Mouse (Mus musculus): Measurements from ENCODE around the gene Fam53b.

Gene Fam53b

DNA sequence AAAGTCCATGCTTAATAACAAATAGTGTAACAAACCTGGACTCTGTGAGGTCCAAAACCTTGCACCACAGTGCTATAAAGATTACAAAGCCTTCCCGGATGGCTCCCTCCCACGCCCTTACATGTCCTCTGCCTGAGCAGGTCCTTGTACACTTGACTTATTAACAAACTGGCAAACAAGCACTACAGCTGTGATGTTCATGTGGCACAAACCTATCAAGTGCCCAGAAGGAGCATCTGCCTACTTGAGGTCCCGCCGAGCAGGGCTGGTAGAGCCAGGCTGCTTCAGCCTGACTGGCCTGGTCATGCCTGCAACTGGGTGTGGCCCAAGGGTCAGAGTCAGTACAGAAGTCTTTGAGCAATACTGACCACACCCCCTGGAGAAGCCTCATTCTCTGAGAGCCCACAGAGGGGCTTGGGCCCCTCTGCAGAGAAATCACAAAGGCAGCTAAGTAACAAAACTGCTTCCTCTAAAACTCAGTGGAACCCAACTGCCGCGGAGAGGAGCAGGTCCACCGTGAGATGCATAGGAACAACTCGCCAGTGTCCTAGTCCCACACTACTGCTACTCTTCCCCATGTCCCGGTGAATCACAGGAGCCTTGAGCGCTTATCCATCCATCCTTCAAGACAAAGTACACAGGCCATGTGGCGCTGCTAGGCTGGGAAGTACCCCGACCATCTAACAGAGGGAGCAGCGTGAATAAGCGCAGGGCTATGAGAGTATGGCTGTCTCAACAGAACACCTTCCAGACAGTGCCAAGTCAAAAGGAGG is 23.1 kb downstream of the Fam53b start:
- in situ Hi-C loops (cut with MboI; ENCODE audit: low sequenced_read_pairs): no loop called here

DNA sequence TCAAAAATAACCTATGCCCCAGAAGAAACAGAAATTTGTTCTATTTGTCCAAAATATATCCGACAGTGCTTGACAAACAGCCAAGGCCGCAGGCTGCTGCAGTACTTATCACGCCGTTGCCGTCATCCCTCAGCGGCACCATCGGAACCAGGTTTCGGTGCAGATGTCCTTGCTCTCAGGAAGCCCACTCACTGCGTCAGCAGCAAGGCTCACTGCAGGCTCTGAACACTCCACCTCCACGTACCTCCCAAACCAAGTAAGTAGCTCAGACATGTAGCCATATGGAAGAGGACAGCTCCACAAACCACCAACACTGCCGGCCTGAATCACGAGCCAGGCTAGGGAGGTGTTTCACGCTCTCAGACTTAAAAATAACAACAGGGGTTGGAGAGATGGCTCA is 24.9 kb downstream of the Fam53b start:
- in situ Hi-C loops (cut with MboI; ENCODE audit: low sequenced_read_pairs): no loop called here

DNA sequence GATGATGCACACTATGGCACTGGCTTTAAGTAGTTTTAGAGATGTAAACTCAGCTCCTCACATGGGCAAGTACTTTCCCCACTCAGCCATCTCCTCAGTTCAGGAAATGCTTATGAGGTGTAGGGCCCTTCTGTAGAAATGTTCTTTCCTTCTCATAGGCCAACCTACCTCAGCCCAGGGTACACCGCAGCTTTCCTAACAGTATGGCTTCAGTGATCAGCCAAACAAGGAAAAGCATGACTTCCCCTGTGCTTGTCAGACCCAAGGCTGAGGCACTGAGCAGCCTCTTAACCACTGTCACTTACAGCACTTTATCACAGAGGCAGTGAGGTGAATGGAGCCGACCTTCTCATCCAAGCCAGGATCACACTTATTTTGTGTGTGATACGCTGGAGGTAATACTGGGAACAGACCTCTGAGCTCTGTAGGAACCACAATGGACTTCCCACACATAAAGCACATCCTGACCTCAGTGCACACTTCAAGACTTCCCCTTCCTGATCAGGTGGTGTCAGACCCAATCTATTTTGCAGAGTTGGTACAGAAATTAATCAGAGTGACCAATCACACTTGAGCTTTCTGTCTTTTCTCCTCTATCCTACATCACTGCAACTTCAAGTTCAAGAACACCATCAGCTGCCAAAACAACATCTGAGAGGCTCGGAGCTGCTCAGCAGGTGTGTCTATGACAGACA is 26.0 kb downstream of the Fam53b start:
- in situ Hi-C loops (cut with MboI; ENCODE audit: low sequenced_read_pairs): no loop called here

DNA sequence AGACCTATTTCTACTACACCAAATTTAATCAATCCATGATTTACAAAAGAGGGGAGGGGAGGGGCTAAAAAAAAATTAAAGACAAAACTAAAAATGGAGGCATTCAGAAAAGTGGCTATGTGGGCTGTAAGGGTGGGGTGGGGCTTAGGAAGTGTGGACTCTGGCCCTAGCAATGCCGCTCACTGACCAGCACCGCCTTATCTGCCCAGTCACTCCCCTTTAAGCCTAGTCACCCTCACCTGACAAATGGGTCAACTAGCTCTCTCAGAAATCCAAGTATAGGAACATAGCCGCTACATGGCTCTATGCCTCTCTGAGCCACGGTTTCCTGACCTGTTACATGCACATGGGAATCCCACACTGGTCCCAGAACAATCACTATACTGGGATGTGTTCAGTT is 26.7 kb downstream of the Fam53b start:
- in situ Hi-C loops (cut with MboI; ENCODE audit: low sequenced_read_pairs): no loop called here

DNA sequence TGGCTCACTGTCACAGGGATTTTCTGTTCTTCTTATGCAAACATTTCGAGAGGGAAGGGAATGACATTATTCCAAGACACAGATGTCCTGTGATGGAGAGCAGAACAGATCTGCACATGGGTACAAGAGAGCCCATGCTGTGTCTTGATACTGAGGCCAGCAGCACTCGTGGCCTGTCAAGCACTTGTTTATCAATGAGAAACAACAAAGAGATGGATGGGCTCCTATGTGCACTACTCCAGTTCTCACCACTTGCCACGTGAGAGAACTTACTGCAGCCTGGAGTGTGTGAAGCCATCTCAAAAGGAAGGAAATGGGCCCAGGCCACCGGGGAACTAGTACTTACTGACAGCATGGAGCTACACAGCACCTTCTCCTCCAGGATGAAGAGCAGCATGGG is 27.2 kb downstream of the Fam53b start:
- in situ Hi-C loops (cut with MboI; ENCODE audit: low sequenced_read_pairs): no loop called here

DNA sequence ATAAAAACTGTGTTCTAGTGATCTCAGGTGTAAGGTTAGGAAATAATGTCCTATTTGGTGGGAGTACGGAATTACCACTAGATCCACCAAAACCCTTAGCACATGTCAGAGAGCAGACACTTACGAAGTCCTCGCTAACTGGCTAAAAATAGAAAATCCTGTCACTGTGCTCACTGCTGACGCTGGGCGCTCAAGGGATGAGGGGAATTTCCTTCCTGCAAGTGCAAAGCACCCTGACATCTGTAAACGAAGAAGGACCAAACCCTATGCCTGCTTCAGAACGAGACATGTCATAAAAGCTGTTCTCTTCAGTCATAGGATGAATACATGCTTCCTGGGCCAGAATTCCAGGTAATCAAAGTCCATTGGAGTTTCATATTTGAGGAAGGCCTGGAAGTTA is 27.7 kb downstream of the Fam53b start:
- in situ Hi-C loops (cut with MboI; ENCODE audit: low sequenced_read_pairs): no loop called here

DNA sequence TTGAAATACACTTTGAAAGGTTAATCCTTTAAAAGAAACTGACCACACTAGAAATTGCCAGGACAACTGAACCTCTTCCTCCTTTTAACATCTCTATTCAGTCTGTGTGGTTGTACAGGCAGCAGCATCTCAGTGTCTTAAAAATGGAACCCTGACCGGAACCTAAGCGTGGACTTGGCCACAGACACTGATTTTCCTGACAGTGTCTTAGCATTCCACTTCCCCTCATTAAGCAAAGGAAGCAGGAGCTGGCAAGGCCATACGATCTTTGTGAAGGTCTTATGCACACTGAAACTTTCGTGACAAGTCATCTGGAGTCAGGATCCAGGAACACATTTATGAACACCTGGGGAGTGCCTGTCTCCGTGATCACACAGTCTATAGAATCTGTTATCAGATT is 29.6 kb downstream of the Fam53b start:
- in situ Hi-C loops (cut with MboI; ENCODE audit: low sequenced_read_pairs): no loop called here

DNA sequence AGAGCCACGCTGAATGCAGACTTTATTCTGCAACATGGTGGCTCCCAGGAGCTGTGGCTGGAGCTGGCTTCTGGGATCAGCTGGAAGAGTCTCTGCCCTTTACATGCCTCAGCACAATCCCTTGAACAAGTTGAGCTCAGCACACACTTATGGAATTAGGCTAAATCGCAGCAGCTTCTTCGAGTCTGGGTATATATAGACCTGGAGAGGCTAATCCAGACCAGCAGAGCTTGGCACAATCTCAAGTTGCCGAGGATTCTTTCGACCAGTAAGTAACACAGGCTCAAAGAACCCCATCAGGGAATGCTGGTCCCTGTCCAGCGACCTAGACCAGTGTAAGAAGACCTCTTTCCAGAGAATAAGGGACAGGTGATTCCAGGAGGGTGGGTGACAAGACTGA is 31.8 kb downstream of the Fam53b start:
- in situ Hi-C loops (cut with MboI; ENCODE audit: low sequenced_read_pairs): no loop called here

DNA sequence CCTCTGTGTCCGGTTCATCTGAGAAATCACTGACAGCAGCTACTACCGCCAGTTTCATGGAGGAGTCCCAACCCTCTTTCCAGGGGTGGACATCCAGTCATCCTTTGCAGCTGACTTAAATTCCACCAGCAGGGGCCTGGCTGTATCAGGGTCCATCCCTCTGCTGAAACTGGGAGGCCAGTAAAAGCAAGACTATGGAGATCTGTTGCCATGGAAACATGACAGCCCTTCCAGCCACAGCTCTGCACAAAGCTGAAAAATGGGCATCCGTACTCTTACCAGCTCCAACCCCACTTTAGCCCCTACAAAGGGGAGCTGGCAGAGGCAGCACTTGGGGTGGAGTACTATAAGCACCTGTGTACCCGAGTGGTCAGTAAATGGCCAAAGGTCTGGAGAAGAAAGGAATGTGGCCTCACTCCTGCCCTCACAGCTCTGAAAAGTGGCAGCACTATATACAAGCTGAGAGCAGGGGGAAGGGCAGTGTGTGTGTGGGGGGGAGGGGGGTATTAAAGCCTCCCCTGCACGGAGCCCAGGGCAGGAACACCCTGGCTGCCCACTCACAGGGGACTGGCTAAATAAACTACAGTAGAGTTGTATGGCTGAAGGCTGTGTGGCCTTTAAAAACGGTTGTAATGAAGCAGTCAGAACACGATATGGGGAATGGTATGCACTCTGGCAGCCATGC is 32.4 kb downstream of the Fam53b start:
- in situ Hi-C loops (cut with MboI; ENCODE audit: low sequenced_read_pairs): no loop called here

DNA sequence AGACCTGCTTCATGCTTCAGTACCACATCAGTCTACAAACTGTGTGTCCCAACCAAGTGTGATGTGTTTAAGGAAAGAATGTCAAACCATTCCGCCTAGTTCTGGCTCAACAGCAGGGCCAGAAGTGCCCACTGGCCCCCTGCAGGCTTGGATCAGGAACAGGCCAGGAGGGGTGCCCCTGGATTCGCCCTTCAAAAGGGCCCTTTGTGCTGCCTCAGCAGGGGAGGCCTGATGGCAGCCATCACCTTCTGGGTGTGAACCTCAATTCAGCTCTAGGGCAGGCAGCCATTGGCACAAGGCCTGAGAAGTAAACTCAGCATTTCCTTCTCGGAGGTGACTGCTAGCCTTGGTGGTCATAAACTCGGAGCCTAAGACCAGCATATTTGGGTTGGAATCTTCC is 33.1 kb downstream of the Fam53b start:
- in situ Hi-C loops (cut with MboI; ENCODE audit: low sequenced_read_pairs): no loop called here

DNA sequence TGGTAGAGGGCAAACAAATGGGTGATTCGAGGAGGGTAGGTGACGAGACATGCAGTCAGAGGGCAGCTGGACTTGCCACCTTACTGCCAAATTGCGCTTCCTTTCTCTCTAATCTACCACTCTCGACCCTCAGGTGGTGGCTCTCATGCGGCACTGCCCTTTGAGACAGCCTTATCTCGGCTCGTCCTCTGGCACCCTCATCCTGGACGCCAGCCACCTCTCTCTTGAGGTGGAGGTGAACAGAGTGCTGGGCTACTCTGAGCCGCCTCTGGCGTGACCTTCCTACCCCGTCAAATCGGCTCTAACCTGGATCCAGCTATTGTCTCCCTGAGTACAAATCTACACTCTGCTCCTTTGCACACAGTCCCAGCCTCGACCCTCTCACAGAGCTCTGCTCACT is 35.1 kb downstream of the Fam53b start:
- in situ Hi-C loops (cut with MboI; ENCODE audit: low sequenced_read_pairs): no loop called here

DNA sequence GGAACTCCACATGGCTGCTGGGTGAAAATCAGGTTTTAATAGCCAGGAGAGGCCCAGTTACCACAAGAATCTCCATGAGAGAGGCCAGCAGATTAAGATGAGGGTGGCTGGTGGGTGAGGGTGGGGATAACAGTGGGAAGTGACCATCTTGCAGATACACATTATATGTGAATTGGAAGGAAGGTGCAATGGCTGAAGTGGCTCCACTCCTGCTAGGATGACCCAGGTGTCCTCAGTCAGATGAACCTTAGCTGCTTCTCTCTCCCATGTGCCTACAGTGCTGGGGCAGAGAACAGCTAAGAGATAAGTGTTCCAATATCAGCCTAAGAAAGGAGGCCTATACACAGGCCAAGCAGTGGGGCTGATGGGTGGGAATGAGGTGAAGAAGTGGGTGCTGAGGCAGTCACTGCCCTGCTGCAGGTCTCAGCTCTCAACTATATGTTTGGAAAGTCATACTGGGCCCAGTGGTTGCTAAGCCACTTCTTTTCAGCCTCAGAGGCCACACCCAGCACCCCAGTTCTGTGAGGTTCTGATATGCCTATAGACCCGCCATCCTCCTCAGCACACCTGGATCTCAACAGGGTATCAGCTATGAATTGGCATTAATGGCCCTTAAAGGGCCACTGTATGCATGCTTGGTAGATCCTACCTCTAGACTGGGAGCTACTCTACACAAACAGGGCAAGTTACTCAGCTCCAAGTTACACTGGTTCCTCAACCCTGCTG is 35.8 kb downstream of the Fam53b start:
- in situ Hi-C loops (cut with MboI; ENCODE audit: low sequenced_read_pairs): no loop called here

DNA sequence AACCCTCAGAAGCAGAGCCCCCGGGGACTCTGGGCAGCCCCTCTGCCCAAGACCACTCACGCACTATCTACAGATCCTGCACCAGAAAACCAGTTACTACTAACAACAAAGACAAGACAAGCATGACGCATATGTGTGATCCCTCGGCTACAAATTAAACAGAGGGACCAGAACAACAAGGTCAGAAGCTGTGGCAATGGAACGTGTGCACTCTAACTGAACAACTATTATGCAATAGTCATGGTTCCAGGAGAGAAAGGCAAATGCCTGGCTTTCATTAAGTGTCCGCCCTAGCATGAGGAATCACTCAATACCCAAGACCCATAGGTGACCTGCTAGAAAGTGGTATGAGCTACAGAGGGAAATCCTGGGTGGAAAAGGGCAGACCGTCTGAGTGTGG is 36.6 kb downstream of the Fam53b start:
- in situ Hi-C loops (cut with MboI; ENCODE audit: low sequenced_read_pairs): no loop called here

DNA sequence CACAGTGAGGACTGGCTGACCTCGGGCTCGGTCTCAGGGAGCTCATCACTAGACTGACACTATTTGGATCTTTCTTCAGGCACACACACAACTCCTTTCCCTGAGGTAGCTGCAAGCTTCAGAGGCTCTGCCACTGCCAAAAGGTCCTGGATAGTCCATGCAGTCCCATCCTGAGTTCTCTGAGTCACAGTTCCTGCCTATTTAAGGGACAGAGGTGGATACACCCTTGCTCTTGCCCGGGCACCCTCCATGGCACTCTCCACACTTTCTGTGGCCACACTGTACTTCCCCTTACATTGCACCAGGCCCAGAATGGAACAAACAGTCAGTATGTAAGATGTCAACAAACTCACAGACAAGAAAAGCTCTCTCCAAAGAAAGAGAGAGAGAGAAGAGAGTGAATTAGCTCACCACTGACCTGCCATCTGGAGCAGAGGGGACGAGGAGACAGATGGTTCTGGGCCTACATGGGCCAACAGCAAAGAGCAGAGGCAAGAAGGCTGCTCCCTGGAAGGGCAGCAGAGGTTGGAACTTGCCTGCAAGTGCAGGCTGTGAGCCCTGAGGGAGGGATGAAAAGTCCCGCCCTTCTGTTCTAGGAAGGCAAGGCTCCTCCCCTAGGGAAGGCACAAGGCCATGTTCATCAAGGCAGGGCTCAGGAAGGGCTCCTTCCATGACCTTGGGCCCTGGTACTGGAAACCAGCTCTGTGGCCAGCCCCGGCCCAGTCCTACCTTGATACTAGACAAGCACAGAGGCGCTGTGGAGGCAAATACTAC is 37.2 kb downstream of the Fam53b start:
- in situ Hi-C loops (cut with MboI; ENCODE audit: low sequenced_read_pairs): no loop called here

DNA sequence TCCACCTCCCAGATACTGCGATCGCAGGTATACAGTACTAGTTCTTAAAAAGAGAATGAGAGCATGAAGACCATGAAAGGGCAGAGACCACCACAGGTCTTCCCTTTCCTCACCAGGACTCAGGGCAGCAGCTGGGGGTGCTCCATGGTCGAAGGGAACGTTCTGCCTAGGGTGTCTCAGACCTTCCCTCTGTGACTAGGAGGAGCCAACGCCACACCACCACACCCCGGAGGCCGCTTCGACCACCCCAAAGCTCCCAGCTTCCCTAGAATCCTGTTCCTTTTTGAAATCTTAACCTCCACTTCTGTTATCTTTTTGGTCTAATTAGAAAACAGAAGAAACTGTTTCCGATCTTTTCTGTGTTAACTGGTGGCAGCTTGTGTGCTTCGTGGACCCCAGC is 37.8 kb downstream of the Fam53b start:
- in situ Hi-C loops (cut with MboI; ENCODE audit: low sequenced_read_pairs): no loop called here

DNA sequence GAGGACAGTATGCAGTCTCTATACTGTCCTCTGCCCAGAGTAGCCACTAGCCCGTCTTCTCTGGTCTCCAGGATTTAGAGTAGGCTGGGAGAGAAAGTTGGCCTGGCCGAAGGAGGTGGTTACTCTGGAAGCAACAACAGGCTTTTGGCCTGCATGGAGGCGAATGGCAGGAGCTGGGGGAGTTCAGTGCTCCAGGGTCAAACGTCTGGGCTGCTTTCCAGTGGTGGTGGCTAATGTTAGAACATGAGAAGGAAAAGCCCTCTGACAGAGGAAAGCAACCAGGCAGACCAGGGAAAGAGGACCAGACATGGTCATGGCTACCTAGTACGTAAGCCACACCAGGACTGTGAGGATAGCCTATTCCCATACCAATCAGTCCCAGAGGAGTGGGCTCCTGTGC is 38.4 kb downstream of the Fam53b start:
- in situ Hi-C loops (cut with MboI; ENCODE audit: low sequenced_read_pairs): no loop called here

DNA sequence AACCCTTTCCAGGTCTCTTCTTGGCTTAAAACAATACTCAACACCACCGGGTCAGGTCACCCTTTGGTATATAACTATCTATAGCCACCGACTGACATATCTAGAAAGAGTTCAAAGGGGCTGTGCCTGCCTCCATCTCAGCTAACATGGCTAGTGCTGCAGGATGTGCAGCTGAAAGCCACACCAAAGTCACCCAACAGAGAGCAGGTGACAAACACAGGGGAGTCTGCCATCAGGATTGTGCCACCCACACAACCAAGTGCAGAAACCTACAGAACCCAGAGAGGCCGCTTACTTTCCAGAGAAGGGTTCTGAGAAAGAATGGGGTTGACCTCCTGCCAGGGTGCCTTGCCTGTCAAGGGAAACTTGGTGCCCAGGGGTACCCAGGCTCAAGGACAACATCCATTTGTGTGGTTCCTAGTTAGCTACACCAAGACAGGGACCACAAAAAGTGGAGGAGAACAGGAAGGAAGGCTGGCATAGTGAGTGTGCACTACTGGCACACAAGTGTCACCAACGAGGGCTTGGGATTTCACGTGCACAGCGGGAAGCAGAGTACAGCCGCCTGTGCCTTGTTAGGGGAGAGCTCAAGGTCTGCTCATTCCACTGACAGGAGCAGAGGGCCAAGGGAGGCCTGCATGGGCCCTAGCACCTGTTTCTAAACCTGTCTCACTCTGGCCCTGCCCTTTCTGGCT is 40.5 kb downstream of the Fam53b start:
- in situ Hi-C loops (cut with MboI; ENCODE audit: low sequenced_read_pairs): no loop called here

DNA sequence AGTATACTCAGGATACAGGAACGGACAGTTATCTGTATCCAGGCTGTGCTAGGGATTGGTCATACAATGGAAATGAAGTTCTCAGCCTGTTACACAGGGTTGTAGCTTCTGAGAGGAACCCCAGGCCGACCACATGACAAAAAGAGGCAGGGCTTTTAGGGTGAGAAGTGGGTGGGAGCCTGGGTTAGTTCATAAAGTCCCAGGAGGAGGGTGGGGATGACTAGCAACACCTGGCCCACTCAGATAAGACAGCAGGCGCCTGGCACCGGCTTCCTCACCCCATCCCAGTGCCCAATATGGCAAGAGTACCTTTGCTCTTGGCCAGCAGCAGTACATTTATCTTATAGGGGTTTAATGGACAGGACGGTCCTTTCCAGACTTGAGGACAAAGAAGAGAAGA is 41.2 kb downstream of the Fam53b start:
- in situ Hi-C loops (cut with MboI; ENCODE audit: low sequenced_read_pairs): no loop called here

DNA sequence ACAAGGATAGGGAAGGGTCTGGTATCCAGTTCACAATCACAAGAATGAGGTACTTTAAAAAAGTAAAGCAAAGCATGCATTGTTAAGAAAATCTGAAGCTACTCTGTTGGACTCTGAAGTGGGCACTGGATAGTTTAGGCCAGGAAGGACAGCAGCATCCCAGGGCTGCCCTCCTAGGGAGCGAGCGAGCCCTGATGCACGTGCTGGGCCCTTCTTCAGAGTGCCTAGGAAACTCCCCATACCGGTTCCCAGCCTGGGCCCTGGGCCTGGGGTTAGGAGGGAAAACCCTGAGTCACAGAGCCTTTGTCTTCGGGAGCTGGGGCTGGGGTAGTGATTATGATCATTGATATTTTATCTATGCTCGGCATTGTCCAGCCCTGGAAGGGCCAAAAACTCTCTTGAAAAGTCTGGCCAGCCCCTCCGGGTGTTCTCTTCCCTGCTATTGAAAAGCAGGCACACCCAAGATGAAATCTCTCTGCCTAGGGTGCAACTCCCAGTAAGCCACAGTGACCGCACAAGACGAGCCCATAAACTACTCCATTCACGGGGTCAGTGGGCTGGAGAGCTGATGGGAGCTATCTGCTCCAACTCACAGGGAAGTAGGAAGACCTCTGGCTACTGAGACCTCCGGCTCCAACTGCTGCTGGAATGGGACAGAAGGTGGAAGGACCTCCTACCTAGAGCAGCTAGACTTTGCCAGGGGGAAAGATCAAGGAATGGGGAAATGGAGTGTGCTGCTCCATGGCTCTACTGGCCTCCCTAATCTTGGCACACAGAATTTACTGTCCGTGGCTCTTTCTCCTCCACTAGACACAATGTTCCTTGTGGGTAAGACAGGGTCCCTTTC is 45.0 kb downstream of the Fam53b start:
- in situ Hi-C loops (cut with MboI; ENCODE audit: low sequenced_read_pairs): no loop called here

Data from CH12F3 (cell line).